Mouse (Mus musculus) brain, embryonic 14.5 days (tissue): Measurements from ENCODE around the gene 1700057G04Rik.

Source experiments
- CTCF ChIP-seq: fragments of 200-500 bp; IDR thresholded peaks from 2 replicates; pipeline ENCODE4 v1.5.1; 2012; ENCODE audit warnings: inconsistent platforms, mild to moderate bottlenecking, moderate library complexity, borderline replicate concordance; ENCODE audit not compliant: insufficient read depth, insufficient read length; ENCODE audit errors: extremely low read depth
- POLR2A ChIP-seq: fragments of 200-500 bp; IDR thresholded peaks from 2 replicates; pipeline ENCODE4 v1.6.1; 2012; ENCODE audit warnings: mild to moderate bottlenecking, inconsistent platforms, borderline replicate concordance; ENCODE audit not compliant: poor library complexity, insufficient read depth, insufficient read length, severe bottlenecking; ENCODE audit errors: extremely low read depth

- TF ChIP-seq CTCF: no peak
- TF ChIP-seq POLR2A: no peak
Measured at GRCm38 (mm10) chr9:92373896-92374295, 64.7 kb downstream of the 1700057G04Rik start.
